Mouse (Mus musculus): Measurements from ENCODE around the gene 5730409E04Rik.

The 5730409E04Rik gene

DNA sequence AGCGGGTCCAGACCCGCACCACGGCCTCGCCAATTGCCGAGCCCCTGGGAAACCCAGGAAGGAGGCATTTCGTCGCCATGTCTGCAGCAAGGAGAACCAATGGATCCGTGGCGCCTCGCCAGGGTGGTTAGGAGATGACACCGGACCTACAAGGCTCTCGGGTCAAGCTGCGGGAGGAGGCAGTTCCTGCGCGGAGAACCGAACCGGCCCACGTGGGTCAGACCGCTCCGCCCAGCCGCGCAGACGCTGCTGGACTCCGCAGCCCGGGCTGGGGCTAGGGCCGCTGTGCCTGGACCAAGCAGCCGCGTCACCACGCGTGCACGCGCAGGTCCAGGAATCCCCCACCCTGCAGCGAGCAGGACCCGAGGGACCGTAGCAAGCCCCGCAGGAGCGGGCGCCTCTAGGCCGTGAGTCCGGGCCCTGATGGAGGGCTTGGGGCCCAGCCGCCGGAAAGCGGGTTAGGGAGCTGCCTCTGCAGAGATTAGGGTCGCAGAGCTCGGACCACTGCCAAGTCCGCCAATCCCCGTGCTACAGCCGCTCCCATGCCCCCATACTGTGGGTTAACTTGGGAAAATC is at the start of gene 5730409E04Rik:
5730409E04Rik (plus strand) TSS at position 213 of the 576 bp plus-strand sequence.
- peak; percentile 90 to 95 for DNase-seq

DNA sequence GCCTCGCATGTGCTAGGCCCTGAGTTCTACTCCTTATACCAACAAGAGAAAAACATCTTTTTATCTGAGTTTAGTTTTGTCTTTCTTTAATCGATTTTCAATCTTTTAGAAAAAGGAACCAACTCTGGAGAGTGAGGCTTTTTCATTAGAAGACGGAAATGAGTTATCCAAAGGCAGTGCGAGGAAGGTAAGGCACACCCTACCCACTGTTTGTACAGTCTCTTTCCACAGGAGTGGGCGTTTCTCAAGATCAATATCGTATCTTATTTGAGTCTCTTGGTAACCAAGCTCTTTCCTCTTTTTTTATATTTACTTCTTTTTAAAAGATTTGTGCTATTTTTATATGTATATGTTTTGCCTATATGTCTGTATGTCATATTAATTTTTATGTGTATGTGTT is 45.8 kb upstream of the 5730409E04Rik start:
- no peak for DNase-seq

DNA sequence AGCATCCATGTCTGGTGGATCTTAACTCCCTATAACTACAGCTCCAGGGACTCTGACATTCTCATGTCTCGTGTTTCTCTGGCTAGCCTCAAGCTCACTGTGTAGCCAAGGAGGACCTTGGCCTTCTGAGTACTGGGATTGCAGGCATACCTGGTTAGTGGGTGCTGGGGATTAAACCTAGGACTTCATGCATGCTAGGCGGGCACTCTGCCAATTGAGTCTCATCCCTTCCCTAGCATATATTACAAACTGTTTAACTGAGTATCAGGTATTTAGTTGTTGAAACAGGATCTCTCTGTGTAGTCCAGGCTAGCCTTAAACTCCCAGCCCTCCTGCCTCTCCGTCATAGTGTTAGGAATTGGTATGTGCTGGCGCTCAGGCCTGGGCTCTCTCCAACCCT is 42.4 kb upstream of the 5730409E04Rik start:
- no peak for DNase-seq

DNA sequence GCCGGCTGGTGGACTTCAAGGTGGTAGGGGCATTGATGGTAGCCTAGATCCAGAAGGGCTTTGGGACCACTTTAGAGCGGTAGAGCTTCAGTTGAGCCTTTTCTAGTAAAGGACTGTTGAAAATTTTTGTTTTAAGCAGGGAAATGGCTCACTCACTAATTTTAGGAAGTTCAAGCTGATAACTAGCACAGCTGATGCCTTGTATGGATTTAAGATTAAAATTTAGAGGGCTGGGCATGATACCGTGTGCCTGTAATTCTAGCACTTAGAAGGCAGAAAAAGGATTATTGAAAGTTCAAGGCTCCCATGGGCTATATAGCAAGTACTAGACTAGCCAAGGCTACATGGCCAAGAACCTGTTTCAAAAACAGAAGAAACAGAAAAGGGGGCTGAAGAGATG is 39.8 kb upstream of the 5730409E04Rik start:
- no peak for DNase-seq

DNA sequence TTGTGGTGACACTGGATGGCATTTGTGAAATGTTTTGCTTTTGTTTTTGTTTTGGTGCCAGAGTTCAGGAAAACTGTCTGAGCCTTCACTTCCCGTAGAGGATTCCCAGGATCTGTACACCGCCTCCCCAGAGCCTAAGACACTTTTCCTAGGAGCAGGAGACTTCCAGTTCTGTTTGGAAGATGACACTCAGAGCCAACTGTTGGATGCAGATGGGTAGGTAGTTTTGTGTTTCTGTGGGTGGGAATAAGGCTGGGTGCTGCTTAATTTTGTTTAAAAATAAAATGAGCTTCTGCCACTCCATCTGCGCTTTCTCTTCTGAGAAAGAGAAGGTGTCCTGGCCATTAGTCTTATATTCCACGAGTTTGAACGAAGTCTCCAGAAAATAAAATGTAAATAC is 33.3 kb upstream of the 5730409E04Rik start:
- DNase-seq, result no peak

DNA sequence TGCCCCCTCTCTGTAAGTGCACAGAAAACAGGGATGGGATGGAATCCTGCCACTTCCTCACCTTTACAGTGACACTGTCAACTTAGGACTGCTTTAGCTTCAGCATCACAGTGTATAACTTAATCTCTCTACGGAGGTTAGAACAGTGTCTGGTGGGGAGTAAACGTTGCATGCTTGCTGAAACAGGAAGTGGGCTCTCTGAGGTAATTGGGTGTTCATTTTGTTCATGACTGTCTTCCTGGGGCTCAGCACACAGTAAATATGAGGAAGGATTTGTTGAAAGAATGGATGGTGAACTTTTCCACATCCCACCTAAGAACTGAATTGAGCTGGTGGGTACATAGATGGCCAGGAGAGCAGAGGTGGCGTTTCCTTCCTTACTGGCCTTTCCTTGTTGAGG is 31.7 kb upstream of the 5730409E04Rik start:
- DNase-seq, result no peak

DNA sequence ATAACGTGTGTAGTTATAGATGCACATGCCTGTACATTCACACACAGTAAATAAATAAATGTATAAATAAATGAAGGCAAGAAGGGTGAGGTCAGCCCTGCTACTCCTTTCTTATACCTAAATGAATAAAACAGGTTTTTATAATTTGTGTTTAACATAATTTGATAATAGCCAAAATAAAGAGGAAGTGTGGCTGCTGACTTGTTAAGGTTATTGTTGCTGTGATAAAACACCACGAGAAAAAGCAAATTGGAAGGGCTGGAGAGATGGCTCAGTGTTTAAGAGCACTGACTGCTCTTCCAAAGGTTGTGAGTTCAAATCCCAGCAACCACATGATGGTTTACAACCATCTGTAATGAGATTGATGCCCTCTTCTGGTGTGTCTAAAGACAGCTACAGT is 30.5 kb upstream of the 5730409E04Rik start:
- no peak for DNase-seq

DNA sequence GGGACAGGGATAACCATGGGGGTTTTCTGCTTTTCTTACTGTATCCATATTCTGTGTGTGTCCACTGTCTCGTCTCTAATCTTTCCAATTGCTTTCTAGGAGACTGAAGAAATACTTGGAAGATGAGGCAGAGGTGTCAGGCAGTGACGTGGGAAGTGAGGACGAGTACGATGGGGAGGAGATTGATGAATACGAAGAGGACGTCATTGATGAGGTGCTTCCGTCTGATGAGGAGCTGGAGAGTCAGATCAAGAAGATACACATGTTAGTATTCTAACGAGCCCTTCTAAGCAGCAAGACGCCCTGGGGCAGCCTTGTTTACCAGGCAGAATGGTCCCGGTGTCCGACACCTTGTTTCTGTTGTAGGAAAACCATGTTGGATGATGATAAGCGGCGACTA is 23.9 kb upstream of the 5730409E04Rik start:
- no peak for DNase-seq

DNA sequence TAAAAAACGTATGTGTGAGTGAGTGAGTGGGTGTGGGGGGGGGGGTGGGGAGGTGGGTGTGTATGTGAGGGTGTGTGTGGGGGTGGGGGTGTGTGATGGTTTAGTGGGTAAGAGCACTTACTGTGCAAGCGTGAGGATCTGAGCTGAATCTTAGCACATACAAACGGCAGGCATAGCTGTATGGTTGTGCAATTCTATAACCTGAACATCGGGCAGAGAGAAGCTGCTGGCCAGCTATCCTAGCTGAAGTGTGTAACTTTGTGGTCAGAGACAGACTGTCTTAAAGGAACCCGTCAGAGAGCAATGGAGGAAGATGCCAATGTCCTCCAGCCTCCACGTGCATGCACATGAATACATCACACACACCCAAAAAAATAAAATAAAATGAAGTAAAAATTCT is 17.6 kb upstream of the 5730409E04Rik start:
- no peak for DNase-seq

DNA sequence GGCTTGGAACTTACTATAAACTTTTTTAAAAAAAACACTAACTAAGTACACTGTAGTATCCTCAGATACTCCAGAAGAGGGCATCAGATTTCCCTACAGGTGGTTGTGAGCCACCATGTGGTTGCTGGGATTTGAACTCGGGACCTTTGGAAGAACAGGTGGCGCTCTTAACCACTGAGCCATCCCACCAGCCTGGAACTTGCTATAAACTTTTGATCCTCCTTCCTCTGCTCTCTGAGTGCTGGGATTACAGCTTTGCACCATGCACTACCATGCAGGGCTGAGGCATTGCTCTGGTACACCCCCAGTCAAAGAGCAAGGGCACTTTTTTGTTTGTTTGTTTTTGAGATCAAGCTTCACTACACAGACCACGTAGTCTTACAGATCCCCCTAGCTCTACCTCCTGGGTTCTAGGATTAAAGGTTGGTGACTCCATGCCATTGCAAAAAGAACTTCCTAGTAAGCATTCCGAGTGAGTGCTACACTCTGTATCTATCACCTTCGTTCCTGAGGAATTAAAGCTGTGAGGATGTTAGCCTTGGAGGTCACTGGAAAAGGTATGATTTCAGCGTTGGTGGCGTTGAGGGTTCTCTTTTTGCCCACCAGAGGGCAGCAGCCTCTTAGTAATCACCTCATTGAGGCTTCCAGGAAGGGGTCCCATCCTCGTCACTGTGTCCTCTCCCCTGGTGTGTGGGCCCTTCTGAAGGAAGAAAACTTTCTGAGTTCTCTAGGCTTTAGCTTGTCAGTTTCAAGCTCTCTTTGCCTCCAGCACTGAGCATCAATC is 9.5 kb upstream of the 5730409E04Rik start:
- DNase-seq, result peak; percentile 68 to 79

DNA sequence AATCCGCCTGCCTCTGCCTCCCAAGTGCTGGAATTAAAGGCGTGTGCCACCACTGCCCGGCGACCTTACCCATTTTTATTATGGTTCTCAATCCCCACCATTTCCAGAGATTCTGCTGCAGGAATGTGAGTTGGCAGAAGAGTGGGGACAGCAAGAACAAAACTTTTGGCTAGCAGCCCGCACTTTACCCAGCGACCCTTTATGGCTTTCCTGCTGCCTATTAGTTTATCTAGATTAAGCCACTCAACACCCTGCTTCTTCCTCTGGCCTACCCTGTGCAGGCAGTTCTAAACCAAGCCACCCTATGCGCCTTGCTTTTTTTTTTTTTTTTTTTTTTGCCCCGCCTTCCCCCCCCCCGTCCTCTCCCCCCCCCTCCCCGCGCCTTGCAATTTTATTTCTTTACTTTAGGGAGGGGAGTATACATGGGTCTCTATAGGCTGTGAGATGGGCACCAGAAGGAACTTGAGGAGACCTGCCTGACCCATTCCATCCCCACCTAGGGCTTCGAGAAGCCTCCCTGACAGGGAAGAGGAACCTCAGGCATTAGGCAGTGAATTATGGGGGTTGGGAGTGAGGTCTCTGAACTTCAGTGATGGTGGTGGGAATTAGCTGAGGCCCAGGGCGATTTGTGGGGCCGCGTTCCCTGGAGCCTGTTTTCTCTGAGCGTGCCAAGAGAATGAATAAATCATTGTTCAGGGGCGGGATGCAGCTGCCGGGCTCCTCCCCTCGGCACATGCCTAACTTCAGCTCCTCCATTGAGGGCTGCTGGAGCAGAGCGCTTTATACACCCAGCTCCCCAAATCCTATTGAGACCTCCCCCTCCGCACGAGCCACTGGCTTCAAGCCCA is 7.8 kb upstream of the 5730409E04Rik start:
- no peak for DNase-seq

DNA sequence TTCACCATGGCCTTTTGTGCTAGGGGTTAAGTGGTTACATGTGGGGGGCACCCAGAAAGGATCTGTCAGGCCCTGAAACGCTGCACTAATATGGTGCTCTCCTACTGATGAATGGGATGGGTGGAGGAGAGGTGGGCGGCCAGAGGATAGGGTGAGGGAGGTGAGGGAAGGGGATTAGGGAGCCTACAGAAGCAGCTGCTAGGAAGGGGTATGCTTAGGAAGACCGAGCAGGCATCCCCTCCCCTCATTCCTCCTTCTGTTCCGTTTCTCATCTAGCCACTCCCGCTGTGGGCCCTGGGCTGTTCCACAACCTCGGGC is 7.2 kb upstream of the 5730409E04Rik start:
- DNase-seq, result no peak

DNA sequence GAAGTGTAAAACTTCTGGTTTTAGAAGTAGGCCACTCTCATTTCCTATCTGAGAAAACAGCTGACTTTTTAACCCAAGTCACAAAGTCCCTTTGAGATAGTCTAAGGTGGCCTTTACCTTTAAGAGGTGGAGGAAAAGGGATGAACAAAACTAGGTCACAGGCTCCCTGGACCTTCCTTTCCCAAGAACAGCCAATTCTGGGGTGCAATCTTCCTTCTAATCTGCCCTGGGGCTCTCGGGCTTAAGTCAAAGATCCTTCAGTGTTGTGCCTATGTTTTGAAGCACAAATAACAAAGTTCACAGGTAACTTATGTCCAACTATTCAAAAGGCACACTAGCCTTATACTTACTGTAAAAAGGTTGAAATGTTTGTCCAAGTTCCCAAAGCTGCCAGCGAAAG is 5.5 kb upstream of the 5730409E04Rik start:
- DNase-seq, result no peak

DNA sequence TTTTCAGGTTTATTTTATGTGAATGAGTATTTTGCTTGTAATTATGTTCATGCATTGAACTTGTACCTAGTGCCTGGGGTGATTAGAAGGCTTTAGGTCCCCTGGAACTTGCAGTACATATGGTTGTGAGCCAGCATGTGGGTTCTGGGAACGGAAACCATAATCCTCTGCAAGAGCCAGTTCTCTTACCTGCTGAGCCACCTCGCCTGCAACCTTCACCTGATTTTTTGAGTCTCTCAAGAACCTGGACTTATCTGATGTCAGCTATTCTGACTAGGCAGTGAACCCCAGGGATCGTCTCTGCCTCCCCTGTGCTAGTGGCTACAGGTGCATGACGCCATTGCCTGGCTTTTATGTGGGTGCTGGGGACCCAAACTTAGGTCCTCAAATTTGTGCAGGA is 3.9 kb upstream of the 5730409E04Rik start:
- DNase-seq, result no peak

DNA sequence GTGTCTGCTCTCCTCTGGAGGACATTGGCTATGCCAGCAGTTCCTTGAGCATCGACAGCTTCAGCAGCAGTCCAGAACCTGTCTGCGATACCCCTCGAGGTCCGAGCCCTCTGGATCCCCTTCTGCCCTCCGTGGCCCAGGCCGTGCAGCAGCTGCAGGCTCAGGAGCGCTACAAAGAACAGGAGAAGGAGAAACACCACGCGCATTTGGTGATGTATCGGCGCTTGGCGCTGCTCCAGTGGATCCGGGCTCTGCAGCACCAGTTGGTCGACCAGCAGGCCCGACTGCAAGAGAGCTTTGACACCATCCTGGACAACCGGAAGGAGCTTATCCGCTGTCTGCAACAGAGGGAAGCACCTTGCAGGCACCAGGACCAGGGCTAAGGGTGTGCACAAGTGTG is 2.4 kb downstream of the 5730409E04Rik start:
- DNase-seq, result peak; percentile 56 to 73

DNA sequence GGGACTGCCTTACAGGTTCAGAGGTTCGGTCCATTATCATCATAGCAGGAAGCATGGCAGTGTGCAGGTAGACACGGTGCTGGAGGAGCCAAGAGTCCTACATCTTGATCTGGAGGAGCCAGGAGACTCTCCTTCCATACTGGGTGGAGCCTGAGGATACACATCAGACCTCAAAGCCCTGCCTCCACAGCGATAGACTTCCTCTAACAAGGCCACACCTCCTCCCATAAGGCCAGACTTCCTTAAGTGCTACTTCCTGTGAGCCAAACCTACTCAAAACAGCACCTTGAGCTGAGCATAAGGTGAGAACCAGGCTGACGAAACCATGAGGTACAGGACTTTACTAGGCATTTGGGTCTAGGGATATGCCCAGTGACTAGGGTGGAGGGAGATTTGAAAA is 6.7 kb downstream of the 5730409E04Rik start:
- DNase-seq, result no peak

DNA sequence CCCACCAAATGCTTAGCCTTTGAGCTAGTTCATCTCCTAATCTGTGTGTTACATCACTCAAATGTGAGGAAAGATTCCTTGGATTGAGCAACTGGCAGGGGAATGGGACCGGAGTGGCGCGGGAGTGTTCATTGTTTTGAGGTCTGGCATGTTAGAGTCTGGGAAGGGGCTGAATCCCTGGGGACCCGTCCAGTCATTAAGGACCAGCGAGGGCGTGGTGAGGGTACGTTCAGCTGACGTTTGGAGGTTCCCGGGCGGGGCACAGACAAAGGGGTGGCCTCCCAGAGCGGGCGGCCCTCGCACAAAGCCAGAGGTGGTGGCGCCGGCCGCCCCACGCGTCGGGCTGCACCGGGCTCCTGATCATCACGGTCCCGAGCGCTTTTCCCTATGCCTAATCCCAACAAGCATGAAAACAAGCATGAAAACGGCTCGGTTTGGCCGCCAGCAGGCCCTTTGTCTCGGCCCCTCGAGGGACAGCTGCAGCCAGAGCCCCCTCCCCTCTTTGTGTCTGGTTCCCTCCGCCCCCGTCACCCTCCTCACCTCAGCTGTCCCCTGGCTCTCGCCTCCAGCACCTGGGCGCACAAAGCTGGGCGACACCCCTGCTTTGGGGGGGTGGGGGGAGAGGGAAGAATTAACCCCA is 10.2 kb downstream of the 5730409E04Rik start:
- DNase-seq, result no peak

DNA sequence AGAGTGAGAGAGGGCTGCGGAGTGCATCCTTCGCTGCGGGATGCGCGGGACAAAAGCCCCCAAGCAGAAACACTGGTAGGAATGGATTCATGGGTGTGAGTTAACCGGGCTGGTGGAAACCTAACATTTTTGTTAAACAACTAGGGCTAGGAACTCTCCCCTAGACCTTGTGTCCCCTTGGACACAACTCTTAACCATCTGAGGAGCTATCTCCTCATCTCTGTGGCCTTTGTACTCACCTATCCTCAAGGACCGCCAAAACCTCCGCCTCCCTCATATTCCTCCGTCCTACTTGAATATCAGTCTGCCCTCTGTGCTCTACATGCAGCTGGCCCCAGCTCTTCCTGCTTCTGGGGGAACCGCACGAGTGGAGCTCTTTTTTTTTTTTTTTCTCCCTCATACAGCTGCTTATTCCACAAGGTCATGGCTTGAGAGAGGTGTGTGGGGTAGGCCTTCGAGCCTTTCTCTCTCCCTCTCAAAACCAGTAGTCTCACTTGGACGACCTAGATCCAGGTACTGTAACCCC is 10.8 kb downstream of the 5730409E04Rik start:
- DNase-seq, result no peak

DNA sequence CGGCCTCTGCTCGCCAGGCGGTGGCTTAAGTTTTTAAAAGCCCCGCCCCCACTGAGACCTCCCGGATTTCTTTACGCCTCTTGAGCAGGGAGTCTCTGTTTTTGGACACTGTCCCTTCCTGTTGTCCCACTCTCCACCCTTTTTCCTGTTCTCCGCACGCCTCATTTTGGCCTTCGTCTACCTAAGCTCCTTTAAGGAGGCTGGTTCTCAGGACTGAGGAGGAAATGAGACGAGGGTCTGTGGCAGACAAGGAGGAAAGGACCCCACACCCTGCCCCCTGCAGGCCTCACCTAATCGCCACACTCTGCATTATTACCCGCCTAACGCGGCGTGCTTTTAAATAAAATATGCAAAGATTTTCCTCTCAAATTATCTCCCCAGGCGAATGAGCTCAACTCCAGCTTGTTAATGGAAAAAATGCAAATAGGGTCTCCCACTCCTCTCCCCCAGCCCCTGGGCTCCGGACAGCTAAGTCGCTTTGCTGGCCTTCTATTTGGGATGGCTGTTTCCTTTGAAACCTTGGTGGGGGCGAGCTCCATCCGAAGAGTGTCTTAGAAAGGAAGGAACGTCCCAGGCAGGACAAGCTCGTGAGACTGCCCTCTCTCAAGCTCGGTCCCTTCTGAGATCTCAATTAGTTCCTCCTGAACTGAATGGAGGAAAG is 17.5 kb downstream of the 5730409E04Rik start:
- no peak for DNase-seq

DNA sequence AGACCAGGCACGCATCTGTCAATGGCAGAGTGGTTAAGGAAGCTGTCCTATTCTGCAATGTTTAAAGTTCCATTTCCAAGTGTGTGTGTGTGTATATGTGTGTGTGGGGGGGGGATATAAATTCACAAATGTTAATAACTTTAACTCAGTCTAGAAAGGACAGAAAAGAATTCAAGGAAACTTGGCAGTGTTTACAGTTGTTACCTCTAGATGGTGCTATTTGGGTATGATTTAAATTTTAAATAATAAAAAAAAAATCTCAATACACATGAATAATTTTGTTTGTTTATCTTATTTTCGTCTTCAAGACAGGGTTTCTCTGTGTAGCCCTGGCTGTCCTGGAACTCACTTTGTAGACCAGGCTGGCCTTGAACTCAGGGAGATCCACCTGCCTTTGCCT is 22.3 kb downstream of the 5730409E04Rik start:
- no peak for DNase-seq

DNA sequence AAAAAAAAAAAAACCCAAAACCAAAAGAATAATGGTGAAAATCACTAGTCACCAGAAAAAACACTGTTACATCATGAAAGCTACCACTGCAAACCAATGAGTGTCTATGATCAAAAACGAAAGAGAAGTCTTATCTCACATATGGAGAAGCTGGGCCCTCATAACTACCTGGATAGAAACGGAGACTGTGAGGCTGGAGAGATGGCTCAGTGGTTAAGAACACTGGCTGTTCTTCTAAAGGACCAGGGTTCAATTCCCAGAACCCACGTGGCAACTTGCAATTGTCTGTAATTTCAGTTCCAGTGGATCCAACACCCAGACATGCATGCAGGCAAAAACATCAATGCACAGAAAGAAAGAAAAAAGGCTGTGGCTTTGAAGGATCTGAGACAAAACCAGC is 23.1 kb downstream of the 5730409E04Rik start:
- no peak for DNase-seq

DNA sequence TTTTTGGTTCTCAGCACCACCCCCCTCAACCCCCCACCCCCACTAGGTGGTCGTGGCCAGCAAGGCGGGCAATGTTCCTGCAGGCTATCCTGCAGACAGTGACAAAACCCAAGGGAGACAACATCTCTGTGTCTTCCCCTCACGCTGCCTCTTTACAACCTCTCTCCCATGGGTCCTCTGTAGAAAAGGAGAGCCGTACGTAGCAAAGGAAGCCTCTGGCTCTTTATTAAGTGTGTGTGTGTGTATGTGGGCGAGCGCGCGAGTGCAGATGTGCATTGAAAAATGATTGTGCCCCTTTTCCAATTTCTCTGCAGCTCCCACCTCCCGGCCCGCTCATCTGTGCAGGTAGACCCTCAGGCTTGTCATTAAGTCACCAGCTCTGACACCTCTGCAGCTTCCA is 26.7 kb downstream of the 5730409E04Rik start:
- DNase-seq, result no peak

DNA sequence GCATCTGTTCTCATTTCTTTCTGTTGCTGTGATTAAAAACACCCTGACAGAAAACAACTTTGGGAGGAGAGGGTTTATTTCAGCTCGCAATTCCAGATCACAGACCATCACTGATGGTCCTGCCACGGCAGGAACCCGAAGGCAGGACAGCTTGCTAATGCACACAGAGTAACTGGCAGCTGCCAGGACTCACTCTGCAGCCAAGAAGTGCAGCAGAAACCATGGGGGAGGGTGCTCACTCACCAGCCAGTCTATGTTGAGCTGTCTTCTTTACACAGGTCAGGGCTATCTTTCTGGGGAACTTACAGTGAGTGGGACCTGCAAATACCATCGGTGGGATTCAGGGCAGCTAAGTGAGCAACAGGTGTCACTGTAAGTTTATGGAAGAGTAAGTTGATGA is 27.8 kb downstream of the 5730409E04Rik start:
- DNase-seq, result no peak

All from cerebellum, postnatal 25 days (tissue).